Mouse (Mus musculus) E14TG2a.4 (cell line): Measurements from ENCODE around the gene Lmbr1l.

Experiments used
- H3K27me3 ChIP-seq: 2 replicates; pipeline ENCODE4 v1.6.1; 2014; ENCODE audit warnings: low read length, control low read depth; ENCODE audit not compliant: insufficient read depth
- H3K36me3 ChIP-seq: 2 replicates; pipeline ENCODE4 v1.6.1; 2014; ENCODE audit warnings: low read length, control low read depth; ENCODE audit not compliant: insufficient read depth
- H3K4me1 ChIP-seq: replicated peaks from 2 replicates; pipeline ENCODE4 v1.6.1; 2014; ENCODE audit warnings: low read depth, low read length, control low read depth
- H3K4me3 ChIP-seq: replicated peaks from 2 replicates; pipeline ENCODE4 v1.5.1; 2014; ENCODE audit warnings: mild to moderate bottlenecking, low read length
- H3K9me3 ChIP-seq: 2 replicates; pipeline ENCODE4 v1.6.1; 2014; ENCODE audit warnings: low read length, control low read depth
- CTCF ChIP-seq: conservative IDR thresholded peaks from 2 replicates; pipeline ENCODE4 v1.5.1; 2014; ENCODE audit warnings: low read length
- NANOG ChIP-seq: IDR thresholded peaks from 2 replicates; pipeline ENCODE4 v1.6.1; 2014; ENCODE audit warnings: borderline replicate concordance, low read length, mixed read lengths
- POU5F1 ChIP-seq: IDR thresholded peaks from 2 replicates; pipeline ENCODE4 v1.6.1; 2014; ENCODE audit warnings: low read length, borderline replicate concordance

The Lmbr1l gene

GRCm38 (mm10) chr15:98917091-98917490 is 940 bp downstream of the Lmbr1l start:
- Histone ChIP-seq H3K9me3 (no peaks in the 10 kb centered on the region), H3K4me1 (peaks cover 71% of the 10 kb centered on the region), H3K36me3 (peaks cover 24% of the 10 kb centered on the region), H3K4me3 (peak overlapping the region; percentile 99), H3K27me3 (no peaks in the 10 kb centered on the region)
- TF ChIP-seq POU5F1 (no peak), CTCF (no peak), NANOG (no peak)

DNA sequence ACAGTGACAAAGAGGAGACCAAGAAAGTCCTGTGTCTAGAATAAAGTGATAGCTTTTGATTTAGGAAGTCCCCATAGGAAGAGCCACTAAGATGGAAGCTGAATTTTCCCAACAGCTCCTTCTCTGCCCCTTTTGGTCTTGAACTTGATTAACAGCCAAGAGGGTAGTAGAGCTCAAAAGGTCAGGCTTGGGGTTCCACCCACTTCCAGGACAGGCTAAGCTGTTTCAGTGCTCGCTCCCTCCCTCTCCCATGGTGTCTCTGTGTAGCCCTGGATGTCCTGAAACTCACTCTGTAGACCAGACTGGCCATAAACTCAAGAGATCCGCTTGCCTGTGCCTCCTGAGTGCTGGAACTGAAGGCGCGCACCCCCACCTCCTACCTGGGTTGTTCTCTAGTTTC is 2.0 kb downstream of the Lmbr1l start:
- Histone ChIP-seq H3K4me1 (peaks cover 73% of the 10 kb centered on the region), H3K36me3 (peaks cover 35% of the 10 kb centered on the region), H3K9me3 (no peaks in the 10 kb centered on the region), H3K4me3 (peak overlapping the region; percentile 99), H3K27me3 (no peaks in the 10 kb centered on the region)
- TF ChIP-seq NANOG (no peak), CTCF (no peak)

DNA sequence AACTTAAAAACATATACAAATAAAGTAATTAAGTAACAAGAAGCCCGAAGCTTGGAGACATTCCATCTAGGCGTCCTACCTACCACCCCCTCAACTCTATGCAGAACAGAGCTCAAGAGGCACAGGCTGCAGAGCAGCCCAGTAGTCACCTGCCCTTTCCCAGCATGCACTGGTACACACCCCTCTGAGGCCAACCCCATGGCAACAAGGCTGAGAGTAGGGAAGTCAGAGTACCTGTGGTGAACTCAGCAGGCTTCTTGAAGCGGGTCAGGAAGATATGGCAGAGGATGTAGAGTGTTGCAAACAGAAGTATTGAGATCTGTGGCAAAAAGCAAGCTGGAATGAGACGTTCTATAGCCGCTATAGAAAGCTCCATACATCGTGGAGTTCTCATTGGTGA is 3.1 kb downstream of the Lmbr1l start:
- peaks cover 80% of the 10 kb centered on the region for H3K4me1 ChIP-seq
- no peaks in the 10 kb centered on the region for H3K9me3 ChIP-seq
- H3K36me3 ChIP-seq, result peaks cover 46% of the 10 kb centered on the region
- H3K27me3 ChIP-seq, result no peaks in the 10 kb centered on the region
- TF ChIP-seq NANOG, result no peak
- TF ChIP-seq POU5F1, result no peak
- TF ChIP-seq CTCF, result no peak
- H3K4me3 ChIP-seq, result no peak overlapping the region

DNA sequence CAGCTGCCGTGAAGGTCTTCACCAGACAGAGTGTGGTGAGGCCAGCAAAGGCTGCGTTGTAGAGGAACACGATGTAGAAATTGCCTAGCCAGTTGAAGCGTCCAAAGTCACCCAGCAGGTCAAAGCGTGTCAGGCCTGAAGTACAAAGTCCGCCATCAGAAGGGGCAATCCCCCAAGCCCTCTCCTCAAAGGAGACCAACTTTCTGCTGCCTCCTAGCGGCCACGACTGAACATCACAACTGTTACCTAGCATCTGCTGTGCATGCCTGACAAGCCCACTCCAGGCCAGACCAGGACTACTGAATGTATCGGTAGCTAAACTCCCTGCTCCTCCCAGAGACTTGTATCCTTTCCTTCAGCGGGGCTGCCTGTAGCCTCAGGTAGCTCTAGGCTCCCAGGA is 13.3 kb downstream of the Lmbr1l start:
- Histone ChIP-seq H3K36me3 (peaks cover 65% of the 10 kb centered on the region), H3K4me3 (peak overlapping the region; percentile 32; the same call in 1 of the 2 replicates), H3K9me3 (no peaks in the 10 kb centered on the region), H3K27me3 (peaks cover 10% of the 10 kb centered on the region; the same call in 1 of the 2 replicates), H3K4me1 (peaks cover 29% of the 10 kb centered on the region)
- TF ChIP-seq CTCF (peak; percentile 71), NANOG (no peak), POU5F1 (no peak)

- peaks cover 28% of the 10 kb centered on the region for H3K27me3 ChIP-seq
- peaks cover 44% of the 10 kb centered on the region for H3K36me3 ChIP-seq
- H3K4me3 ChIP-seq, result no peak overlapping the region
- H3K4me1 ChIP-seq, result peaks cover 31% of the 10 kb centered on the region
- TF ChIP-seq POU5F1 (no peak), NANOG (no peak), CTCF (no peak)
- no peaks in the 10 kb centered on the region for H3K9me3 ChIP-seq
Measured at GRCm38 (mm10) chr15:98902600-98902999, 15.4 kb downstream of the Lmbr1l start.

- no peak overlapping the region for H3K4me3 ChIP-seq
- H3K9me3 ChIP-seq, result no peaks in the 10 kb centered on the region
- TF ChIP-seq CTCF (peak; percentile 15; the same call in 1 of the 2 replicates), POU5F1 (no peak)
- peaks cover 35% of the 10 kb centered on the region for H3K36me3 ChIP-seq
- peaks cover 35% of the 10 kb centered on the region for H3K4me1 ChIP-seq
- peaks cover 39% of the 10 kb centered on the region for H3K27me3 ChIP-seq
Measured at GRCm38 (mm10) chr15:98901530-98901929, 16.5 kb downstream of the Lmbr1l start.

- Histone ChIP-seq H3K9me3 (no peaks in the 10 kb centered on the region), H3K4me1 (peaks cover 53% of the 10 kb centered on the region), H3K27me3 (peaks cover 73% of the 10 kb centered on the region), H3K4me3 (peak within 1 kb of the TSS; percentile 81), H3K36me3 (peaks cover 3% of the 10 kb centered on the region)
- TF ChIP-seq POU5F1 (no peak), NANOG (no peak), CTCF (no peak)
Measured at GRCm38 (mm10) chr15:98897928-98898800, 19.9 kb downstream of the Lmbr1l start, which contains the start of gene Dhh. Gene Dhh, minus strand, starts transcription at chr15:98898540.

GRCm38 (mm10) chr15:98897495-98897894 is 20.5 kb downstream of the Lmbr1l start:
- no peaks in the 10 kb centered on the region for H3K9me3 ChIP-seq
- H3K4me3 ChIP-seq, result peak overlapping the region; percentile 81
- H3K27me3 ChIP-seq, result peaks cover 79% of the 10 kb centered on the region
- H3K4me1 ChIP-seq, result peaks cover 60% of the 10 kb centered on the region
- H3K36me3 ChIP-seq, result no peaks in the 10 kb centered on the region
- TF ChIP-seq NANOG (no peak), CTCF (no peak), POU5F1 (no peak)
